ENCODE assay signal across 41 mouse cellular contexts in genomic region chr6:123583988-123584387, GRCm38 (mm10). TPM values are rescaled to one million over a fixed set of nuclear protein-coding genes. Genes with fewer than 3 reads are reported as not detected.
"Had no signal": no experiment of that assay in that cellular context is flagged by ENCODE, and none has a peak within 500 bp of the region (broad histone marks: within the 10 kb centered on the region; RNA-seq: fewer than 3 reads in every experiment).

No protein-coding gene starts in this region.

RNA-seq across cellular contexts. Expression of gene Vmn2r21, which starts 50.8 kb away (rescaled TPM):
- total RNA-seq: heart, adult 2 months; heart, adult 8-10 months; heart, postnatal 10 days; heart, postnatal 14 days; heart, postnatal 25 days; heart, postnatal 36 days; heart, postnatal 4 days; hematopoietic stem cell, adult 5-6 weeks; hindbrain, postnatal 0 days; layer of hippocampus, adult 18-20 months; layer of hippocampus, adult 2 months; layer of hippocampus, adult 8-10 months; layer of hippocampus, postnatal 10 days; layer of hippocampus, postnatal 14 days; layer of hippocampus, postnatal 25 days had no signal
- polyA plus RNA-seq: heart, adult 2 months; heart, embryonic 10.5 days; heart, embryonic 11.5 days; heart, embryonic 12.5 days; heart, embryonic 13.5 days; heart, embryonic 14.5 days; heart, embryonic 15.5 days; heart, embryonic 16.5 days; heart, postnatal 0 days; hindbrain, embryonic 10.5 days; hindbrain, embryonic 11.5 days; hindbrain, embryonic 12.5 days; hindbrain, embryonic 13.5 days; hindbrain, embryonic 14.5 days; hindbrain, embryonic 15.5 days; hindbrain, embryonic 16.5 days; hindbrain, postnatal 0 days; inflammation-experienced regulatory T-cells, adult 6 months; intestine, embryonic 14.5 days; intestine, embryonic 15.5 days; intestine, embryonic 16.5 days; intestine, postnatal 0 days; kidney, adult 2 months; kidney, embryonic 14.5 days; kidney, embryonic 15.5 days; kidney, embryonic 16.5 days; kidney, postnatal 0 days; large intestine, adult 2 months had no signal
